Mouse (Mus musculus): ENCODE results near the gene Cab39l. TPM values are rescaled to one million over a fixed set of nuclear protein-coding genes. Genes with fewer than 3 reads are reported as not detected.

The Cab39l gene
- polyA plus RNA-seq, 1 experiment: 36.6 TPM

DNA sequence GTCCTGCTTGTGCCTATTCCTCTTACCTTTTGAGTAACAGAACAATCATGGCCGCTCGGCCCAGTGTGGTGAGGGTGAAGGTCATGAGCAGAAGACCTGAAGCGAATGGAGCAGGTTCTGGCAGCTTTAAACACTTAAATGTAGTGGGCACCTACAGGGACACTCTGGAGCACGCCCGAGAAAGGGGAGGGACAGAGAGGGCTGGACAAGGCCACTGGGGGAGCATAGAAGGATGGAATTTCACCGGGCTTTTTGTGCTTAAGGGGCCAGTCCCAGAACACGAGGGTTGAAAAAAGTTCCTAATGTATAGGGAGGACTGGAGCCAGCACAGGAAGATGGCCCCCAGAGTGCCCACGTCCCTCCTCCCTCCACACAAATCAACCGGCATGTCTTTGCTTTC lies 193.2 kb downstream of the Cab39l start:
- no peak overlapping the region for H3K9ac ChIP-seq (ENCODE audit: low read depth, poor library complexity, severe bottlenecking)
- no peak overlapping the region for H3K4me3 ChIP-seq (ENCODE audit: low read depth, low read length)
- no peaks in the 10 kb centered on the region for H3K4me1 ChIP-seq (ENCODE audit: control insufficient read depth, insufficient read depth, low read length)
- no peaks in the 10 kb centered on the region for H3K27me3 ChIP-seq (ENCODE audit: control insufficient read depth, insufficient read depth, low read length, poor library complexity, severe bottlenecking)
- H3K36me3 ChIP-seq (ENCODE audit: control insufficient read depth, insufficient read depth, low read length, poor library complexity, severe bottlenecking): no peaks in the 10 kb centered on the region
- H3K27ac ChIP-seq (ENCODE audit: insufficient read depth, low read length): no peak overlapping the region
- no peaks in the 10 kb centered on the region for H3K9me3 ChIP-seq (replicated peaks; ENCODE audit: control insufficient read depth, insufficient read depth, low read length, poor library complexity, severe bottlenecking)
- TF ChIP-seq CTCF (IDR thresholded peaks at IDR 0.05; ENCODE audit: low read depth, low read length) (no peak), EP300 (IDR thresholded peaks at IDR 0.05; ENCODE audit: insufficient read depth, low read depth, low read length) (no peak), POLR2A (IDR thresholded peaks at IDR 0.05; ENCODE audit: insufficient read depth, low read length) (no peak)

Other genes with a start within 250 kb of the Cab39l start
- 53.9 and 58.6 TPM in 2 replicates for gene Rcbtb1, start 239.8 kb upstream of the Cab39l start, polyA plus RNA-seq (2011; ENCODE audit: insufficient read depth, insufficient read length, low read depth, missing spikeins)
- not detected in 2 replicates for gene Gm6904, start 180.8 kb upstream of the Cab39l start, polyA plus RNA-seq (2011; ENCODE audit: insufficient read depth, insufficient read length, low read depth, missing spikeins)
- gene Phf11a, start 143.4 kb upstream of the Cab39l start, polyA plus RNA-seq (2011; ENCODE audit: insufficient read depth, insufficient read length, low read depth, missing spikeins): not detected in 2 replicates
- gene Phf11b, start 99.6 kb upstream of the Cab39l start, polyA plus RNA-seq (2011; ENCODE audit: insufficient read depth, insufficient read length, low read depth, missing spikeins): 0.52 TPM in 1 of 2 replicates, not detected in the other
- gene Phf11d, start 75.5 kb upstream of the Cab39l start, polyA plus RNA-seq (2011; ENCODE audit: insufficient read depth, insufficient read length, low read depth, missing spikeins): 22.6 and 23.4 TPM in 2 replicates
- gene Phf11c, start 45.6 kb upstream of the Cab39l start, polyA plus RNA-seq (2011; ENCODE audit: insufficient read depth, insufficient read length, low read depth, missing spikeins): 1.0 and 1.1 TPM in 2 replicates
- gene Setdb2, start 88 bp upstream of the Cab39l start, polyA plus RNA-seq (2011; ENCODE audit: insufficient read depth, insufficient read length, low read depth, missing spikeins): 11.9 and 12.1 TPM in 2 replicates
- 14.2 and 17.8 TPM in 2 replicates for gene Cdadc1, start 157.0 kb downstream of the Cab39l start, polyA plus RNA-seq (2011; ENCODE audit: insufficient read depth, insufficient read length, low read depth, missing spikeins)
- gene Shisa2, start 184.3 kb downstream of the Cab39l start, polyA plus RNA-seq (2011; ENCODE audit: insufficient read depth, insufficient read length, low read depth, missing spikeins): 2.3 and 2.5 TPM in 2 replicates

Measured in ES-Bruce4 (cell line).